Mouse (Mus musculus): ENCODE results near the gene Nck2.

DNA sequence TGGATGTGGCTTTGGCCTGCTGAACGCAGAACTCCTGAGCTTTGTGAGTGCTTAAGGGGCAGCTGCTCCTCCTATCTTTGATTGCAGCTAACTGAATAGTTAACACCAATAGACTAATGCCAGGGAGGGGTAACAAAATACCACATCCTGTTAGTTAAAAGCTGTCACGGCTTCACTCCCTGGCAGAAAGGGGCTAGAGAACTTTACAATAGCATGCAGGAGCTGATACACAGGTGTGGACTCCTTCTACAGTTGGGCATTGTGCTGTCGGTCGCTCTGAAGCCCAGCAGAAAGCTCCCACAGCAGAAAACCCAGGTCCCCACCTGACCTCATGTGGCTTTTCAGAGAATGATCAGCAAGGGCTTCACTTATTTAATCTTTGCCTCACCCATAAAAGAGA is 98.0 kb downstream of the Nck2 start:
- TF ChIP-seq CTCF (IDR thresholded peaks at IDR 0.05; ENCODE audit: insufficient read depth, low read depth, low read length) (no peak), POLR2A (IDR thresholded peaks at IDR 0.05; ENCODE audit: insufficient read depth, low read depth, low read length) (no peak)
